Mouse (Mus musculus): ENCODE measurements around the gene Fam13c. TPM values are rescaled to one million over a fixed set of nuclear protein-coding genes. Genes with fewer than 3 reads are reported as not detected.

Fam13c gene
- polyA plus RNA-seq, 1 experiment from 2014 or later = 10.1 TPM

DNA sequence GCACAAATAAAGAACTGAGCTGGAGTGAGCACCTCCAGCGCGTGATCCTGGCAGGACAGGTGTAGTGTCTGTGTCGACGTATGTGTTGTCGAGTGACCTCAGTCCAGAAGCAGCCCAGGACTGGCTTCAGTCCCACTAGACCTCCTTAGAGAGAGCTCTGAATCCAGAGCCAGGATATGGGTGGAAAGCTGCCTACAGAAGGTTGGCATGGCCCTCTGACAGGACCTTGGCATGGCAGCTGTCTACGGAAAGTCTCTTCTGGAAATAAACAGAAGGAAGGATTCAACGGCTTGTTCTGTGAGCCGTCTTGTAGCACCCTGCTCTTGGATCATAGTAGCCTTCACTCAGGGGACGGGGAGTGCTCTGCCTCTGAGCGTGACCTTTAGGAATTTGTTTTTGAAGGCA is 37.5 kb downstream of the Fam13c start:
- no peak overlapping the region for H3K9ac ChIP-seq
- ATAC-seq (ENCODE audit: borderline replicate concordance, extremely low read depth, low FRiP score, low TSS enrichment) = no peak
- no peaks in the 10 kb centered on the region for H3K27me3 ChIP-seq
- no peaks in the 10 kb centered on the region for H3K4me1 ChIP-seq
- no peak overlapping the region for H3K27ac ChIP-seq
- no peaks in the 10 kb centered on the region for H3K9me3 ChIP-seq
- no peak overlapping the region for H3K4me2 ChIP-seq
- 83% methylated on average over 10 of the region's 10 CpGs for WGBS
- H3K4me3 ChIP-seq = no peak overlapping the region
- 0 out of 2 replicates have a peak, but pooled peaks cover 7% of the 10 kb centered on the region for H3K36me3 ChIP-seq

- Histone ChIP-seq H3K4me2 (no peak overlapping the region), H3K36me3 (no peaks in the 10 kb centered on the region), H3K27ac (no peak overlapping the region), H3K4me3 (no peak overlapping the region), H3K9me3 (no peaks in the 10 kb centered on the region), H3K4me1 (peaks cover 17% of the 10 kb centered on the region; the same call in 1 of the 2 replicates), H3K9ac (no peak overlapping the region), H3K27me3 (no peaks in the 10 kb centered on the region)
- 55% methylated on average over 6 of the region's 6 CpGs for WGBS
- ATAC-seq (ENCODE audit: borderline replicate concordance, extremely low read depth, low FRiP score, low TSS enrichment) = no peak
Measured at GRCm38 (mm10) chr10:70483736-70484135, 43.5 kb downstream of the Fam13c start.

- no peak overlapping the region for H3K9ac ChIP-seq
- no peaks in the 10 kb centered on the region for H3K9me3 ChIP-seq
- H3K4me3 ChIP-seq = no peak overlapping the region
- no peaks in the 10 kb centered on the region for H3K36me3 ChIP-seq
- H3K4me2 ChIP-seq = no peak overlapping the region
- H3K27ac ChIP-seq = peak overlapping the region; percentile 38
- peak; percentile 42; the same call in 1 of the 2 replicates for ATAC-seq (ENCODE audit: borderline replicate concordance, extremely low read depth, low FRiP score, low TSS enrichment)
- H3K27me3 ChIP-seq = no peaks in the 10 kb centered on the region
- H3K4me1 ChIP-seq = peaks cover 17% of the 10 kb centered on the region; the same call in 1 of the 2 replicates
- WGBS = 39% methylated on average over 7 of the region's 7 CpGs
Measured at GRCm38 (mm10) chr10:70484568-70485286, 44.4 kb downstream of the Fam13c start.

DNA sequence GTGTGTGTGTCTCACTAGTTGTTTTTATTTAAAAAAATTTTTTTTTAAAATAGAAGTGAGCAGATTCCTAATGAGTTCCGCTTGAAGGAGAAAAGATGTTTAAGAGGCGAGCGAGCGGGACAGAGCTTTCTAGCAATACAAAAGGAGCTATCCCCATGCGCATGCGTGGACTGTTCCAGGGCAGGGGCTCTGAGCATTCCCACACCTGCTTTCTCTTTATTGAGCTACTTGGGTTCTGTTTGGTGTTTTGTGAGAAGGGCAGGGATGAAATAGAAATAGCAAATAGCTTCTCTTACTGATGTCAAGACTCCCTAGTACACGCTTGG is 45.0 kb downstream of the Fam13c start:
- peak; percentile 31; the same call in 1 of the 2 replicates for ATAC-seq (ENCODE audit: borderline replicate concordance, extremely low read depth, low FRiP score, low TSS enrichment)
- peak overlapping the region; percentile 7; the same call in 1 of the 2 replicates for H3K27ac ChIP-seq
- no peaks in the 10 kb centered on the region for H3K36me3 ChIP-seq
- WGBS = 40% methylated on average over 7 of the region's 7 CpGs
- H3K27me3 ChIP-seq = no peaks in the 10 kb centered on the region
- H3K4me2 ChIP-seq = no peak overlapping the region
- H3K9ac ChIP-seq = no peak overlapping the region
- H3K4me1 ChIP-seq = peaks cover 17% of the 10 kb centered on the region; the same call in 1 of the 2 replicates
- no peaks in the 10 kb centered on the region for H3K9me3 ChIP-seq
- H3K4me3 ChIP-seq = no peak overlapping the region

GRCm38 (mm10) chr10:70486651-70487050 is 46.4 kb downstream of the Fam13c start:
- Histone ChIP-seq H3K9ac (no peak overlapping the region), H3K4me1 (peaks cover 17% of the 10 kb centered on the region; the same call in 1 of the 2 replicates), H3K27me3 (no peaks in the 10 kb centered on the region), H3K27ac (no peak overlapping the region), H3K4me2 (no peak overlapping the region), H3K36me3 (no peaks in the 10 kb centered on the region), H3K9me3 (no peaks in the 10 kb centered on the region), H3K4me3 (no peak overlapping the region)
- ATAC-seq (ENCODE audit: borderline replicate concordance, extremely low read depth, low FRiP score, low TSS enrichment) = no peak
- WGBS = 87% methylated on average over 6 of the region's 6 CpGs

DNA sequence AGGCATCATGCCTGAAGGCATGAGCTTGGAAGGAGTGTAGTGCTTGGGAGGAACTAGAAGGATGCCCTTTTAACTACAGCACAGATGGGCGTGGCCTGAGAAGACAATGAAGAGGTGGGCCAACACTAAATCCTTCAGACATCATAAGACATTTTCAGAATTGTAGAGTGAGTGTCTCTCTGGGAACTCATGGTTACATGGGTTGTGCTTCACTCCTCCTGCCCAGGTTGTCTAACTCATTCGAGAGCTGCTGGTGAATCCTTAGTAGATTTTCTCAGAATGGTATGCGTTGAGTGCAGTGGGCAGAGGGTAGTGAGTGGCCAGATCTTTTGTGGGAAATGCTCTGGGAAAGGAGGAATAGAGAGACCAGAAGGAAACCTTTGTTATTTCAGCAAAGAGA is 53.6 kb downstream of the Fam13c start:
- WGBS = 83% methylated on average over 3 of the region's 3 CpGs
- H3K27me3 ChIP-seq = no peaks in the 10 kb centered on the region
- H3K9ac ChIP-seq = no peak overlapping the region
- no peak for ATAC-seq (ENCODE audit: borderline replicate concordance, extremely low read depth, low FRiP score, low TSS enrichment)
- H3K9me3 ChIP-seq = no peaks in the 10 kb centered on the region
- no peak overlapping the region for H3K4me3 ChIP-seq
- no peak overlapping the region for H3K27ac ChIP-seq
- peaks cover 22% of the 10 kb centered on the region for H3K4me1 ChIP-seq
- H3K36me3 ChIP-seq = no peaks in the 10 kb centered on the region
- H3K4me2 ChIP-seq = no peak overlapping the region

DNA sequence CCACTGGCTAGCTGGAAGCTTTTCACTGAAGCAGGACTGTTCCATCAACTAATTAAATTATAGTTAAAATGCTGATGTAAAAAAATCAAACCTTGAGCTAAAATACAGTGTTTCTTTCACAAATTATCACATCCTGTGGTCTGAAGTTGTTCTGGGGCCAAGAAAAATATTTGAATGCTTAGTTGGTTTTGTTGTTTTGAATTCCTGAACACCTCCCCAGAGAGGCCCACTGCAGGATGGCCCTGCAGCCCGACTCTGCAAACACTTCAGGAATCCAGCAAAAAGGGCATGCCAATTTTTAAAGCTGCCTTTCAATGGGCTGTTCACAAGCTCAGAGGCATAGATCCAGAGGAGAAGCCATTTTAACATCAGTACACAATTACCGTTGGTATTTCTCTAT is 54.2 kb downstream of the Fam13c start:
- ATAC-seq (ENCODE audit: borderline replicate concordance, extremely low read depth, low FRiP score, low TSS enrichment) = no peak
- Histone ChIP-seq H3K36me3 (no peaks in the 10 kb centered on the region), H3K27ac (0 out of 2 replicates have a peak overlapping the region, but pooled peaks have one; percentile 24), H3K4me1 (peaks cover 22% of the 10 kb centered on the region), H3K9me3 (no peaks in the 10 kb centered on the region), H3K4me3 (no peak overlapping the region), H3K27me3 (no peaks in the 10 kb centered on the region), H3K9ac (no peak overlapping the region), H3K4me2 (no peak overlapping the region)
- 28% methylated on average over 2 of the region's 2 CpGs for WGBS

DNA sequence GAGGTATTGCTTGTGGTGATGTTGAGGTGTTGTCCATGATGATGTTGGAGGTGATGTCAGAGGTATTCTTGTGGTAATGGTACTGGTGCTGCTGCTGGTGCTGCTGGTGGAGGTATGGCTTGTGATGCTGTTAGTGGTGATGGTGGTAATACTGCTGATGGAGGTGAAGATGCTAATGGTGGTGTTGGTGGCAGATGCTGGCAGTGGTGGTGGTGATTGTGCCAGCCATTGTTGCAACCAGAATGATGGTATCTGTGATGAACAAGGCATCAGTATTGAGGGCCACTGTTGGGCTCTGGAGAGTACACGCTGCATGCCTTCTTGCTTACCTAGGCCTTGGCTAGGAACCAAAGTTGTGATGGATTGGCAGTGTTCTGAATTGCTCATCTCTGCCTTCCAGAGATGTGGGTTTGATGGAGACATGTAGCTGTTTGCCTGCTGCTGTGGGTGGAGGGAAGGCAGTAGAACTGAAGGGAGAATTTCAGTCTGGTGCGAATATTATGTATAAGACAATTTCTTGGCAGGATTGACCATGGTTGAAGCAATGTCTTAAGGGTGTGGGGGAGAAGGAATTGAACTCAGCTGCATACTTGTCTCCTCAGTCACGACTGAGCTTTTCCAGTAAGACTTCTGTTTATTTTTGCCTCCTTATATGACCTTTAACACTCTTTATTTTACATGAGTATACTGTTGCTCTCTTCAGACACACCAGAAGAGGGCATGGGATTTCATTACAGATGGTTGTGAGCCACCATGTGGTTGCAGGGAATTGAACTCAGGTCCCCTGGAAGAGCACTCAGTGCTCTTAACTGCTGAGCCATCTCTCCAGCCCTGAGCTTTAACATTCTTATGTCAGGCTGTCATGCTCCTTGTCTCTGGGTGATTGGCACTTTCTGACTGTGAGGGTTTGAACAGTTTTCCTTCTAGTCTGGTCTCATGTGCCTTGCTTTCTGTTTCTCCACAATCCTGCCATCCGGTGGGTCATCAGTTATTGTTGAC is 55.1 kb downstream of the Fam13c start:
- no peaks in the 10 kb centered on the region for H3K27me3 ChIP-seq
- 53% methylated on average over 4 of the region's 4 CpGs for WGBS
- peak overlapping the region; percentile 25; the same call in 1 of the 2 replicates for H3K27ac ChIP-seq
- no peak overlapping the region for H3K9ac ChIP-seq
- no peaks in the 10 kb centered on the region for H3K9me3 ChIP-seq
- H3K4me3 ChIP-seq = no peak overlapping the region
- peaks cover 22% of the 10 kb centered on the region for H3K4me1 ChIP-seq
- peak; percentile 52; the same call in 1 of the 2 replicates for ATAC-seq (ENCODE audit: borderline replicate concordance, extremely low read depth, low FRiP score, low TSS enrichment)
- H3K36me3 ChIP-seq = no peaks in the 10 kb centered on the region
- no peak overlapping the region for H3K4me2 ChIP-seq

GRCm38 (mm10) chr10:70496938-70497337 is 56.7 kb downstream of the Fam13c start:
- Histone ChIP-seq H3K36me3 (no peaks in the 10 kb centered on the region), H3K4me2 (no peak overlapping the region), H3K9ac (no peak overlapping the region), H3K4me3 (no peak overlapping the region), H3K27ac (no peak overlapping the region), H3K4me1 (peaks cover 22% of the 10 kb centered on the region), H3K9me3 (no peaks in the 10 kb centered on the region), H3K27me3 (no peaks in the 10 kb centered on the region)
- ATAC-seq (ENCODE audit: borderline replicate concordance, extremely low read depth, low FRiP score, low TSS enrichment) = peak; percentile 90

DNA sequence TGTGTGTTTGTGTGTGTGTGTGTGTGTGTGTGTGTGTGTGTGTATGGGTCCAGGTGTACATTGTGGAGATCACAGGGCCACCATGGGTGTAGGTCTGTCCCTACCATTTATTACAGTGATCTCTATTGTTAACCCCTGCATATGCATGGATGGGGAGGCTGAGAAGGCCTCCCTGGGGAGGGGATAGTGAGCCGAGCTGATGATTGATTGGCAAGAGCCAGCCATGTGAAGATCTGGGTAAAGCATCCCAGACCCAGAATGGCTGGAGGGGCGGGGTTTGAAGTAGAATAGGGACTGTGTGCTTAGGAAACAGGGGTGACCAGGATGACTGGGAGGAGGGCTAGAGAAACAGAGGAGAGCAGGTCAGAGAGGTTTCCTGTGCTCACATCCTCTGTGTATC is 58.0 kb downstream of the Fam13c start:
- Histone ChIP-seq H3K27me3 (no peaks in the 10 kb centered on the region), H3K9ac (no peak overlapping the region), H3K27ac (no peak overlapping the region), H3K9me3 (no peaks in the 10 kb centered on the region), H3K36me3 (no peaks in the 10 kb centered on the region), H3K4me2 (no peak overlapping the region), H3K4me3 (no peak overlapping the region), H3K4me1 (peaks cover 22% of the 10 kb centered on the region)
- no peak for ATAC-seq (ENCODE audit: borderline replicate concordance, extremely low read depth, low FRiP score, low TSS enrichment)
- 61% methylated on average over 2 of the region's 2 CpGs for WGBS

DNA sequence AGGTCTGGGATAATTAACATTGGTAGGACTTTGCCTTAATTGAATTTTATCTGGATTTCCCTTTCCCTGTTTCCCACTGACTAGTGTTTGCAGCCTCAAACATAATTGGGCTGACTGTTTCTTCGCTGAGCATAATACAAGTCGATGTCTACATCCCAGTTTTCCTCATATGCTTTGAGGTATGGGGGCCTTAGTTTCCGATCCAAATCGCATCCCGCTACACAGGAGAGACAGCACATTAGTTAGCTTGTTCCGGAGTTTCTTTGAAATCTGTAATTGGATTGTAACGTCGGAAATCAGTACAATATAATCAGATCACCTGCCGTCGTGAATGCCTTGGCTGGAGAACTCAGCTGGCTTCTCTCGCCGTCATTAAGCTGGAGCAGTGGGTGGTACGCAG is 59.0 kb downstream of the Fam13c start:
- 66% methylated on average over 13 of the region's 13 CpGs for WGBS
- ATAC-seq (ENCODE audit: borderline replicate concordance, extremely low read depth, low FRiP score, low TSS enrichment) = no peak
- Histone ChIP-seq H3K4me3 (no peak overlapping the region), H3K4me2 (no peak overlapping the region), H3K4me1 (peaks cover 22% of the 10 kb centered on the region), H3K9me3 (no peaks in the 10 kb centered on the region), H3K27me3 (no peaks in the 10 kb centered on the region), H3K9ac (no peak overlapping the region), H3K27ac (no peak overlapping the region), H3K36me3 (no peaks in the 10 kb centered on the region)

DNA sequence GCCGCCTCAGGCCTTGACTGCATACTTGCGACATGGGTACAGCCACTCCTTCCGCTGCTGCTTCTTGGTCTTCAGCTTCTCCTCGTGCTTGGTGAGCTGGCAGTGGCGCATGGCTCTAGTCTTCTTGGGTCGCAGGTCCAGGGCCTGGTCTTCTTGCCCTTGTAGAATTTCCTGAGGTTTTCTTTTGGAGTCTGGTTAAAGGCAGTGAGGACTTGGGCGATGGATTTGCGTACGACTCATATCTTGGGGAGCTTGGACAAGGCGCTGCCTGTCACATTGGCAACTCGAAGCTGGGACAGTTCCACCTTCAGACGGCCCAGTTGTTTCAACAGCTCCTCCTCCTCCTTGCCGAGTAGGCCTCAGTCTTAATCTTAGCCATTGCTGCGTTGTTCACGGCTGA is 64.6 kb downstream of the Fam13c start:
- no peaks in the 10 kb centered on the region for H3K4me1 ChIP-seq
- no peaks in the 10 kb centered on the region for H3K36me3 ChIP-seq
- WGBS = 80% methylated on average over 15 of the region's 15 CpGs
- peaks cover 4% of the 10 kb centered on the region; the same call in 1 of the 2 replicates for H3K9me3 ChIP-seq
- H3K4me2 ChIP-seq = no peak overlapping the region
- H3K27me3 ChIP-seq = no peaks in the 10 kb centered on the region
- no peak overlapping the region for H3K27ac ChIP-seq
- H3K4me3 ChIP-seq = no peak overlapping the region
- H3K9ac ChIP-seq = no peak overlapping the region
- no peak for ATAC-seq (ENCODE audit: borderline replicate concordance, extremely low read depth, low FRiP score, low TSS enrichment)

Data from lung, embryonic 15.5 days (tissue).